Mouse (Mus musculus) cerebellum, adult 11 months (tissue): Measurements from ENCODE around the gene Rhobtb1.

ENCODE experiments used
- DNase-seq: peaks from one replicate; pipeline ENCODE4 v3.0.0; 2022

Gene Rhobtb1

GRCm38 (mm10) chr10:69328029-69328655, 176.9 kb downstream of the Rhobtb1 start:
- DNase-seq: no peak

GRCm38 (mm10) chr10:69328656-69329046, 177.4 kb downstream of the Rhobtb1 start:
- no peak for DNase-seq

GRCm38 (mm10) chr10:69331231-69331630, 180.0 kb downstream of the Rhobtb1 start:
- no peak for DNase-seq

GRCm38 (mm10) chr10:69333212-69333611, 182.0 kb downstream of the Rhobtb1 start:
- no peak for DNase-seq

GRCm38 (mm10) chr10:69334271-69335194, 183.3 kb downstream of the Rhobtb1 start:
- DNase-seq: no peak

GRCm38 (mm10) chr10:69335195-69335536, 183.9 kb downstream of the Rhobtb1 start:
- DNase-seq: no peak

- DNase-seq: no peak
These were observed 184.4 kb downstream of the Rhobtb1 start for GRCm38 (mm10) chr10:69335611-69336010.

- DNase-seq: no peak
These were observed 185.0 kb downstream of the Rhobtb1 start for GRCm38 (mm10) chr10:69336219-69336618.

GRCm38 (mm10) chr10:69340001-69340400, 188.8 kb downstream of the Rhobtb1 start:
- DNase-seq: no peak
